In genomic region chrX:12006882-12007753, GRCm38 (mm10) we compare ENCODE assay signal across 1 mouse cellular context.
A peak's percentile ranks its signal among the peaks of the same experiment; 100 is the strongest.
TF ChIP-seq lines count a peak whose summit lies in the region.

No protein-coding gene starts in this region.

TF ChIP-seq in CH12.LX, 34 proteins besides CTCF, POLR2A, EP300 and RAD21 (continued from another document):
- TF ChIP-seq ZMIZ1 (IDR thresholded peaks at IDR 0.05; ENCODE audit: low read depth, low read length) = peak; percentile 19; the same call in 1 of the 2 replicates
- no peak for TF ChIP-seq USF2 (conservative IDR thresholded peaks at IDR 0.05; ENCODE audit: low read depth, low read length)
- TF ChIP-seq CHD2 (IDR thresholded peaks at IDR 0.05; ENCODE audit: low read length) = peak; percentile 63
- no peak for TF ChIP-seq ELF1 (IDR thresholded peaks at IDR 0.05; ENCODE audit: low read depth, low read length)
- peak; percentile 88 for TF ChIP-seq MAX (IDR thresholded peaks at IDR 0.05; ENCODE audit: low read length)
